Mouse (Mus musculus) hindlimb bud, embryonic 11.5 days (tissue): ENCODE data around the gene Rpl27.
"Not testable (repeated sequence)": the region's sequence is repeated elsewhere in the genome, so short reads cannot be mapped to it uniquely, and the experiment has no call there.

ENCODE experiments used
- DNase-seq: peaks from one replicate; pipeline ENCODE4 v3.0.0-alpha.2; 2012; ENCODE audit warnings: low read depth, low spot score; ENCODE audit errors: extremely low spot score

Gene Rpl27

DNA sequence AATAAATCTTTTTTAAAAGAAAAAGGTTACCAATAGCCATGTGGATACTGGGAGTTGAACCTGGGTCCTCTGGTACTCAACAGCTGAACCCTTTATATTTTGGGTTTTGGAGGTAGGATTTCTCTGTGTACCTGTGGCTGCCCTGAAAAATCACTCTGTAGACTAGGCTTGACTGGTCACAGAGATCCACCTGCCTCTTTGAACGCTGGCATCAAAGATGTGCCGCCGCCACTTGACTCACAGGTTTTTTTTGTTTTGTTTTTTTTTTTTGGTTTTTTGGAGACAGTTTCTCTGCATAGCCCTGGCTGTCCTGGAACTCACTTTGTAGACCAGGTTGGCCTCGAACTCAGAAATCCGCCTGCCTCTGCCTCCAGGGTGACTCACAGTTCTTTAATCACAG is 5.7 kb downstream of the Rpl27 start:
- no peak for DNase-seq

DNA sequence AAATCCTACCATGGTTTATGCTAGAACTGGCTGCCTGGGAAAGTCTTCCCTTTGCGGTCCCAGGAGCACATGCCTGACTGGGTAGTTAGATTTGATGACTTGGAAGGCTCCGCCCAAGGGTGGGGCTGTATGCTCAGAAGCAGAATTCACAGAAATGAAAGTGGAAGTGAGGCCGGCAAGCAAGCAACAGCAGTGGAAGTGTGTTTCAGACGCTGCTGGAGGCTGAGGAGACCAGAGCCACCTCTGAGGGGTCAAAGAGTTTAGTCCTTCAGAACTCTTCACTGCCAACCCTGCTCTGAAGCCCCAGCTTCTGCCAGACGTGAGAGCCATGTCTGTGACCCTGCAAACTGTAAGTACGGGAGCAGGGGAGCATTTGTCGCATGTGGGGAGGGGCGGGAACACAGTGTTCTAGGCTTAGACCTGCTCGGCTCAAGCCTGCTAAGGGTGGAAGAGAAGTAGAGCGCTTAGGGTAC is 6.2 kb downstream of the Rpl27 start, which contains the start of gene Ifi35:
Gene Ifi35 (plus strand): TSS at position 134 of the 473 bp plus-strand sequence.
- DNase-seq = no peak

DNA sequence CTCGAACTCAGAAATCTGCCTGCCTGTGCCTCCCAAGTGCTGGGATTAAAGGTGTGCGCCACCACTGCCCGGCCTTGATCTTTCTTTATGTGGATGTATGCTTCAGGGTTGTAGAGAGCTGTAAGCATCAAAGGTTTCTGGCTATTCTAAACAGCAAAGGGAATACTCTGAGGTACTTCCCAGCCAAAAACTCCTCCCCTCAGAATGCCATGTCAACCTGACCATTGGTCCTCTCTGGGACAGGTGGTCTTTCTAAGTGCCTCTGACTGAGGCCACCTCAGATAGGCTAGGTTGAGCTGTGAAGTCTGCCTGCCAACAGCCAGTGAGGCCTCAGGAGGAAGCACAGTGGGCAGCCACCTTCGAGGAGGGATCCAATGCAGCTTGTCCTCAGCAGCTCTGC is 6.8 kb downstream of the Rpl27 start:
- DNase-seq = no peak

DNA sequence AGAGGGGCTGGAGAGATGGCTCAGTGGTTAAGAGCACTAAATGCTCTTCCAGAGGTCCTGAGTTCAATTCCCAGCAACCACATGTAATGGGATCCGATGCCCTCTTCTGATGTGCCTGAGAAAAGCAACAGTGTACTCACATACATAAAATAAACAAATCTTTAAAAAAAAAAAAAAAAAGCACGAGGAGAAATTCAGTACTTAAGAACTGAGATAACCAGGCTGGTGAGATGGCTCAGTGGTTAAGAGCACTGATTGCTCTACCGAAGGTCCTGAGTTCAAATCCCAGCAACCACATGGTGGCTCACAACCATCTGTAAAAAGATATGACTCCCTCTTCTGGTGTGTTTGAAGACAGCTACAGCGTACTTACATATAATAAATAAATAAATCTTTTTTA is 7.5 kb downstream of the Rpl27 start:
- not testable (repeated sequence) for DNase-seq

DNA sequence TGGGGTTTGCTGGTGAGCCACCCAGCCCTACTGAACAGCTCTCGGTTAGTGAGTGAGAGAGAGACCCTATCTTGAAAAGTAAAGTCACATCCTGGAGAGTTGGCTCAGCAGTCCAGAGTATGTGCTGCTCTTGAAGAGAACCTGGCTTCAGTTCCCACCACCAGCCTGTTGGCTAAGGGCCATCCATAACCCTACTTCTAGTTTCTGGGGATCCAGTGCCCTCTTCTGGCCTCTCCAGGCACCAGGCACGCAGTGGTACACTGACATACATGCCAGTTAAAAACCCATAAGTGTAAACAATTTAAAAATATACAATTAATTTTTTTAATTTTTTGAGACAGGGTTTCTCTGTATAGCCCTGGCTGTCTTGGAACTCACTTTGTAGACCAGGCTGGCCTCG is 8.3 kb downstream of the Rpl27 start:
- DNase-seq = no peak

DNA sequence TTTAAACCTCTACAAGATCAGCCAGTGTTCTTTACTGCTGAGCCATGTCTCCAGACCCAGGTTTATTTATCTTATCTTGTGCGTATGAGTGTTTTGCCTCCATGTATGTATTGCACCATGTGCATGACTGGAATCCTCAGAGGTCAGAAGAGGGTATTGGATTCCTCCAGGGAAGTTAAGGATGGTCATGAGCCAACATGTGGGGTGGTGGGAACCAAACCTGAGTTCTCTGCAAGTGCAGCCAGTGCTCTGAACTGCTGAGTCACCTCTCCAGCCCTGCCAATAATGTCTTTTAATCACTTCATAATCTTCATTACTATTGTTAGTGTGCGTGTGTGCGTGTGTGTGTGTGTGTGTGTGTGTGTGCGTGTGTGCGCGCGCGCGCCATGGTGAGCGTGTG is 9.4 kb downstream of the Rpl27 start:
- DNase-seq = no peak

DNA sequence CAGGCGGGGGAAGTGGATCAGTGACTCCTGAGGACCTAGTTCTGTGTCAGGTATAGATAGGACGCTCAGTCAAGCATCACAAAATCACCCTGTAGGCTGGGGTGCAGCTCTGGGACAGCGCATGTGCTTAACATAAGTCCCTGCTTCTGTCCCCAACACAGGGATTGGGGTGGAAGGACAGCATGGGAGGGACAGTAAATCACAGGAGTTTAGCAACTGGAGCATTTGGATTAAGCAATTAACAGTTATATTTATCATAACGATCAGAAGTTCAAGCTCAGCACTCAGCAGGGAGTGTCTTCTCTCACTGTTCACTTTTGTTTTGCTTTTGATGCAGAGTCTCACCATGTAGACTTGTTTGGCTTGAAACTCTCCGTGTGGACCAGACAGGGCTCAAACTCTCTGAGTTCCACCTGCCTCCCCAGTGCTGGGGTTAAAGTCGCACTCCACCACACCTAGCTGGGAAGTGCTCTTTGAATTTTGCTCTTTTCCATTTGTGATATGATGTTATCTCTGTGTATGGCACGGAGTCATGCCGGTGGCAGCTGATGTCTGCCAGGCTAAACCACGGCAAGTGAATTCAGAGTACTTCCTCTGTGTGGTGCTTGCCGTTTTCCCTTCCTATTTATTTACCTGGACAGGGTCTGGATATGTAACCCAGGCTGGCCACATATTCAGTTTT is 10.1 kb downstream of the Rpl27 start:
- no peak for DNase-seq

DNA sequence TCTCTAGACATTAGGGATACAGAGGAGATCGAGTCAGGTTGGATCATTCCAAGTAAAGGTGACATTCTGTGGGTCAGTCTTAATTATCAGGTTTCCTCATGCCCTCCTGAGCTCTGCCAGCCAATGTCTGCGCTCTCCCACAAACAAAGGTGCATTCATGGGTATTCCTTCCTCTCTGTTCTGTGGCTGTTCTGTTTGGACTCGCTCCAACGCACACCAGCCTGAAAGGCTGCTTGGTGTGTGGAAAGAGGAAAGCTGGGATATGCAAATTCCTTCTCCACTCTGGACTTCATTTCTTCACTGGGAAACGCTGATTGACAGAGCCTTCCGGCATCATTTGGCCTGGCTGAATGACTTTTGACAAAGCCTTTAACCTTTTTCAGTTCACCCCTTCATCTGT is 12.6 kb downstream of the Rpl27 start:
- no peak for DNase-seq

DNA sequence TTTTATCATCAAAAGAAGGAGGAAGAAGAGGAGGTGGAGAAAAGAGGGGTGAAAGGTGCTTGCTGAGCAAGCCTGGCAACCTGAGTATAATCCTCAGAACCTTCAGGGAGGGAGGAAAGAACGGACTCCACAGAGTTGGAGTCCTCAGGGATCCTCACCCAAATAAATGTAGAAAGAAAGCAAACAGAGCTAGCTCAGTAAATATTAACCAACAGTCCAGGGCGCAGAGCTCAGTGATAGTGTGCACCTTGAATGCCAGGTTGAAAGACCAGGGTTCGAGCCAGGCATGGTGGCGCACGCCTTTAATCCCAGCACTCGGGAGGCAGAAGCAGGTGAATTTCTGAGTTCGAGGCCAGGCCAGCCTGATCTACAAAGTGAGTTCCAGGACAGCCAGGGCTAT is 13.5 kb downstream of the Rpl27 start:
- no peak for DNase-seq

DNA sequence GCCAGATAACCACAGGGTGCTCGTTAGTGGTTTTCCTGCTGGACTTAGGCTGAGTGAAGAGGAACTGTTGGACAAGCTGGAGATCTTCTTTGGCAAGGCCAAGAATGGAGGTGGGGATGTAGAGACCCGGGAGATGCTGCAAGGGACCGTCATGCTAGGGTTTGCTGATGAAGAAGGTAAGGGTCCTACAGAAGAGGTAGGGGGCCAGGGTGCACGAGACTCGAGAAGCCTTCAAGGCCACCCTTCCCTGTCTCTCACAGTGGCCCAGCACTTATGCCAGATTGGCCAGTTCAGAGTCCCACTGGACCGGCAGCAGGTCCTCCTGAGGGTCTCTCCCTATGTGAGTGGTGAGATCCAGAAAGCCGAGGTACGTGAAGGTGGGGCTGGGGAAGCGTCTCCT is 15.5 kb downstream of the Rpl27 start:
- DNase-seq = no peak

DNA sequence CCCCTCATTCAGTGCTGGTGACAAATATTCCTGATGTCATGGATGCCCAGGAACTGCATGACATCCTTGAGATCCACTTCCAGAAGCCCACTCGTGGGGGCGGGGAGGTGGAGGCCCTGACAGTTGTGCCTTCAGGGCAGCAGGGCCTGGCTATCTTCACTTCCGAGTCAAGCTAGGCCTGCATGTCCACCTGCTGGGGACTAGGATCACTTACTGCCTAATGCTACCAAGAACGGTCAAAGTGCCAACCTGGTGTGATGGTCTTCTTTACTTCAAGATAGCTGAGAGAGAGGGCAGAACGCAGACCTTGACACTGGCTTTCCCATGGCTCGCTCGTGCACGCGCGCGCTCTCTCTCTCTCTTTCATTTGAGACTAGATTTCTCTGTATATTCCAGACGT is 16.1 kb downstream of the Rpl27 start:
- DNase-seq = no peak

DNA sequence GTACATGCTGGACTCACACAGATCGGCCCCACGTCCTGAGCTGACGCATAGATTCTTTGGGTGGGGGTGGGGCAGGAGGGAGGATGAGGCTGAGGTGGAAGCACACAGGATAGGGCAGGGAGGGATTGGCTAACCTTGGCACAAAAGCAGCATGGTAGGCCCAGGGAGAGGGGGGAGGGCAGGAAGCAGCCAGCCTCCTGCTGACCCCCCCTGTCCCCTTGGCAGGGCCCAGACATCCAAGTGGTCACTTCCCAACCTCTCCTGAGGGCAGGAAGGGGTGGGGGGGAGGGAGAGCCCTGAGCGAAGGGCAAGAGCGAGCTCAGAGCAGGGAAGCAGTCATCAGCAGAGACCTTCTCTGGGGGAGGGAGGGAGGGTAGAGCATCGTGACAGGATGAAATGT is 17.6 kb downstream of the Rpl27 start:
- no peak for DNase-seq

DNA sequence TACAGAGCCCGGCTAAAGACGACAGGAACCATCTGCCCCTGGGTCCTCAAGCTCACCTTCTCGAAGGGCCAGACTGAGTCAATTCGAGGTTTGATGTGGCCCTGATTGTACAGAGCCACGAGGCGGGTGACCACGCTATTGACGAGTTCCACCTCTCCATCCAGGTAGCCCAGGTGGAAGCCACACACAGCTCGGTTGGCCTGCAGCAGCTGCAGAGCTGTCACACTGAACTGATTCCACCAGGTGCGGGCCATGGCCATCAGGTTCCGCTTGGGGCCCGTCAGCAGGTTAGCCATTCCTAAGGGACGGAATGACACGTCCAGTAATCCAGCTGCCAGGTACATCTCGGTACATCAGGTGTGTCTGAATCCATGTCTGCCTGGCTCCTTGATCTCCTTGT is 18.2 kb downstream of the Rpl27 start:
- no peak for DNase-seq

DNA sequence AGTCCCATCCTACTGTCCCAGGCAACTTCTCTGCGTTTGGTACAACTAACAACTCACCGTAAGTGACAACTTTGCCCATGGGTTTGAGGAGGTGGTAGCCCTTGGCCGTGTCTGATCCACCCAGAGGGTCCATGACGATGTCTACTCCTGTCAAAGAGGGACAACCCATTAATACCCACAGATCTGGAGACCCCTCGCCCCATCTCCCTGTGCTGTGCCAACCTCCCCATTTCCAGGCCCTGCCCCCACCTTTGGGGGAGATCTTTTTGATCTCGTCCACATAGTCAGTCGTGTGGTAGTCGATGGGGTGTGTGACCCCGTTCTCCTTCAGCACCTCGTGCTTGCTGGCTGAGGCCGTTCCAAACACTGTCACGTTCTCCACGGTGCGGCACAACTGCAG is 20.0 kb downstream of the Rpl27 start:
- no peak for DNase-seq

DNA sequence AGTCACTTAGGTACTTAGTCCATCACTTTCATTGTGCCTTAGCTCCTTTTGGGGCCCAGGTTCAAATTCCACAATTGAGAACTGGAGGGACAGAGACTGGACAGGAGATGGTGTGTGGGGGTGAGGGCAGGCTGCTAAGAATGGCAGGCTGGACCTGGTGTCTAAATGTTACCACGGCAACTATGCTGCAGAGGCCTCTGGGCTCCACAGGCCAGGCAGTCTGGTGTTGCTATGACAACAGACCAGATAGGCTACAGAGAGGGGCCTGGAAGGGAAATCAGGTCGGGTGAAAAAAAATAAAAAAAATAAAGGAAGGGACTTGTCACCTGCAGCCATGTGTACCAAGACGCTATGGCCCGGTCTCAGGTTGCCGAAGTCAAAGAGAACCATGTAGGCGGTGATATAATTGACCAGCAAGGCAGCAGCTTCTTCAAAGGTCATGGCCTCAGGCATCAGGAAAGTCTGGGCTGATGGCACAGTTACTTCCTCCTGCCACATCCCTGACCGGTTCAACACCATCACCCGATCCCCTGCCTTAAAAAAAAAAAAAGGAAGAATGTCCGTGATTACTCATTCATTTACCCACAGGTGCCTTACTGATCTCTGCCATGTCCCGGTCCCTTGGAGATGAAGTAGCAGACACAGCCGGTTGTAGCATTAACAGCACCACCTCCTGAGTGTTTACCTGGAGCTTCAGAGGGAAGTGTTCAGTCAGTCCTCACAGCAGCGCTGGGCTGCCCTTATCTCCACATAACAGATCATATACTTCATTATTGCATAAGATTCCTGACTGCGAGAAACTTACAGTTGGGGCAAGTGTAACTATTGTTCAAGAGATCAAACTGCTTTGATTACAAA is 20.7 kb downstream of the Rpl27 start:
- DNase-seq = no peak

DNA sequence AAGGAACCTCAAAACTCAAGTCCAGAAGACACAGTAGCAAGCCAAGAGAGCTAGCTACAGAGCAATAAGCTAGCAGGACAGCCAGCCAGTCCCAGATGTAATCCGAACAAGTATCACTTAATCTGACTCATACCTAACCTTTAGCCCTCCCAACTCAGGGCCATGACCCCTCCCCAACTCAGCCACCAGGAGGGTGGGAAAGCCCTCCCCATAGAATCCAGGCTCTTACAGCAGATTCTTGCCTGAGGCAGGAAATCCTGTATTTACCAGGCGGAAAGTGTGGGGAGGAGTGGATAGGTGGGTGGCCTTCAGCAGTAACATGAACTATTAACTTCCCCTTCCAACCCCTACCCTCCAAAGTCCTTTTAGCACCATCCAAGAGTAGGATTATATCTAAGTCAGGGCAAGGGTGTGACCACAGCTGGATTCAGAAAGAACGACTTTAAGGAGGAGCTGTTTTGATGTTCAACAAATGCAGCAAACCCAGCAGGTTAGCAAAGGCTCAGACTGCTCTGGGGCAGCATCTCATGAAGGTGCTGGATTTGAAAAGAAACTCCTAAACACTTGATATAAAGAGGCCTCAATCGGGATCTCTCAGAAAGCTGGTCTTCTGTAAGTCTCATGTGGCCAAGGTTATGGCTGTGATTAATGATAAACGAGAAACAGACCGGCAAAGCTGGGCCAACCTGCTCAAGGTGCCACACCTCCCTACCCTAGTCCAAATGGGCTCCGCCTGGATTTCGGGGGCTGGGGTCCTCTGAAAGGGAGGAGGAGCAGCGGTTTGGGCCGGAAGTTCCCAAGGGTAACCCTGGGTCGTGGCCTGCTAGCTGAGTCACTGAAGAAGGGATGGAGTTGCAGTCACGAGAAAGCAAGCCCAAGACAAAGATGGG is 22.4 kb downstream of the Rpl27 start, which contains the start of gene Rnd2:
Gene Rnd2 (plus strand): TSS at position 789 of the 890 bp plus-strand sequence.
- no peak for DNase-seq

DNA sequence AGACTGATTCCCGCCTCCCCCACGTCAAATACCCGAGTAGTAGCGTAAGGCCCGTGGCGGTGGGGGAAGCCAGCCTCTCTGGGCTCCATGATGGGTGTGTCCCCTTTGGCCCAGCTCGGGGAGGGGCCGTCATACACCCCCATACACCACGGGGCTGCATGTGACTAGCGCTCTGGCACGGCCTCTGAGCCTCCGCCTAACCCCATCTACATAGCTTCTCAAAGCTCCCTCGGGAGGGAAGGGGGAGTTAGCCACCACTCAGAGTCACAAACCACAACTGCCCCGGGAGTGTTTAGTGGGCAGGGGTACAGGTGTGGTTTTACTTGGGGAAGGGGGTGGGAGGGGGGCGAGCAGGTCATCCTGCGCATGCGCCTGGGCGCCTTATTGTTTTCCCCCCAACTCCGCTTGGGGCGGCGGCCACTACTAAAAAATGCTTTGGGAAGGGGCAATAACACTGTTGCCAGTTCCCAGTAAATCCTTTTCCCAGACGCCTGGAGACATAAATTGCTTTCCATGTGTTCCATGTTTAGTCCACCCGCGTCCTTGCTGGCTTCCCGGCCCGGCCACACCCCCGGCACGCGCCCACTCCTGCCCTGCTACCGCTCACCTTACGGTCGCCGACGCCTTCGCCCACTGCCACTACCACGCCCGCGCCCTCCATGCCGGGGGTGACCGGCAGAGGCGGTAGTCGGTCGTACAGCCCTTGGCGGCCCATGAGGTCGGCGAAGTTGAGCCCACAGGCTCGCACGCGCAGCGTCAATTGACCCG is 23.2 kb downstream of the Rpl27 start:
- DNase-seq = no peak

DNA sequence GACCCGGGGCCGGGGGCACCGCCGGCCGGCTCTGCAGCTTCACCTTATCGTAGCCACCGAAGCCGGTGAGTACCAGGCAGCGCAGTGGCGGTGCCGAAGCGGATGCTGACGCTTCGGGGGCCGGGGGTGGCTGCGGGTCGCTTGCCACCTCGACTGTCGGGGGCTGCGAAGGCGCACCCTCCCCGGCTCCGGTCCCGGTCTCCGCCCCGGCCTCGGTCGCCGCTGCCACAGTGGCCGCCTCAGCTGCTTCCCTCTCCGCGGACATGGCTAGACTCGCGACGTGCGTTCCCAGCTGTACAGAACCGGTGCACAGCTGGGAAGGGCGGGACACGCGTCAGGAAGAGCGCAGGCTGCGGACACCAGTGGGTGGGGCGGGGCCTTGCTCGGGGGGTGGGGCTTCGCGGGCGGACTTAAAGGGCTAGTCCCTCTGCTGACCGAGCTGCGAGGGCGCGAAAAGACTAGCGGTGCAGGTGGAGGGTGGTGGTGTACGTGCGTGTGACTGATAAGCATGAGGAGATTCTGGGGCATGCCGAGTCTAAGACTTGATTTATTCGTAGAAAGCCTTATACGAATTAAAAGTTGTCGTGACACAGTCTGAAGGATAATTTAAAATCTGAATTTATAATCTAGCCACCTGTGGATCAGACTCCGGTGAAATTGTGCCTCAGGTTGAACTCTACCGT is 23.9 kb downstream of the Rpl27 start, which contains the start of gene Vat1:
Gene Vat1 (minus strand): TSS at position 362 of the 683 bp plus-strand sequence.
- DNase-seq = no peak

DNA sequence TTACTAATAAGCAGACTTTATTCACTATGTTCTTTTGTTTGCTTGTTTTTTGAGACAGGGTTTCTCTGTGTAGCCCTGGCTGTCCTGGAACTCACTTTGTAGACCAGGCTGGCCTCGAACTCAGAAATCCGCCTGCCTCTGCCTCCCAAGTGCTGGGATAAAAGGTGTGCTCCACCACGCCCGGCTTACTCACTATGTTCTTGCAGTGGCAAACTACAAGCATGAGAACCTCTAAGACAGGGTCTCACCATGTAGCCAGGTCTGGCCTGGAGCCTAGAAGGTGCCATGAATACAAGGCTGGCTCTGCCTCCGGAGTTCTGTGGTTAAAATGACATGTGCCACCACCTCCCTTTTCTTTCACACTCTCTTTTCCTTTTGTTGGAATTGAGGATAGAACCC is 24.5 kb downstream of the Rpl27 start:
- not testable (repeated sequence) for DNase-seq
